Mouse (Mus musculus) heart, postnatal 0 days (tissue): ENCODE measurements around the gene Pdk1. TPM values are rescaled to one million over a fixed set of nuclear protein-coding genes. Genes with fewer than 3 reads are reported as not detected.
A peak's percentile ranks its signal among the peaks of the same experiment; 100 is the strongest.

ENCODE experiments used
- ATAC-seq: fragments of 200-750 bp; cut with Nextera tagmentation; 2 replicates; pipeline ENCODE4 v1.8.0; 2017; ENCODE audit warnings: low read depth, moderate number of reproducible peaks, moderate library complexity; ENCODE audit not compliant: insufficient read depth
- DNase-seq: peaks from one replicate; pipeline ENCODE4 v3.0.0-alpha.2; 2016; ENCODE audit warnings: low spot score
- H3K27ac ChIP-seq: fragments of 300-500 bp; sonication (generic); 2 replicates; pipeline ENCODE4 v1.5.1; 2014; ENCODE audit warnings: low read depth, mild to moderate bottlenecking
- H3K27me3 ChIP-seq: fragments of 300-500 bp; sonication (generic); 2 replicates; pipeline ENCODE4 v1.6.1; 2014; ENCODE audit warnings: low read length, mixed read lengths; ENCODE audit not compliant: control insufficient read depth, insufficient read depth
- H3K36me3 ChIP-seq: fragments of 300-500 bp; sonication (generic); replicated peaks from 2 replicates; pipeline ENCODE4 v1.6.1; 2014; ENCODE audit warnings: low read length, mixed read lengths; ENCODE audit not compliant: control insufficient read depth, insufficient read depth
- H3K4me1 ChIP-seq: fragments of 300-500 bp; sonication (generic); 2 replicates; pipeline ENCODE4 v1.6.1; 2014; ENCODE audit warnings: antibody characterized with exemption; ENCODE audit not compliant: control insufficient read depth, insufficient read depth
- H3K4me2 ChIP-seq: fragments of 300-500 bp; sonication (generic); 2 replicates; pipeline ENCODE4 v1.6.1; 2014; ENCODE audit warnings: low read depth, mild to moderate bottlenecking, low read length, moderate library complexity
- H3K4me3 ChIP-seq: fragments of 300-500 bp; sonication (generic); 2 replicates; pipeline ENCODE4 v1.5.1; 2014; ENCODE audit warnings: low read depth, low read length
- H3K9ac ChIP-seq: fragments of 300-500 bp; sonication (generic); replicated peaks from 2 replicates; pipeline ENCODE4 v1.6.1; 2014; ENCODE audit warnings: low read depth, low read length, mixed read lengths
- H3K9me3 ChIP-seq: fragments of 300-500 bp; sonication (generic); replicated peaks from 2 replicates; pipeline ENCODE4 v1.6.1; 2016; ENCODE audit warnings: low read length; ENCODE audit not compliant: control insufficient read depth
- CTCF ChIP-seq: IDR thresholded peaks from 2 replicates; pipeline ENCODE4 v1.5.1; 2016; ENCODE audit warnings: antibody characterized with exemption, control low read depth, low read depth
- EP300 ChIP-seq: IDR thresholded peaks from 2 replicates; pipeline ENCODE4 v1.6.1; 2016; ENCODE audit warnings: antibody characterized with exemption, low read depth
- WGBS: fragments of 180-500 bp; shearing (Covaris S2); extraction: QIAGEN DNeasy Blood & Tissue Kit; methylation state at CpG from one replicate; pipeline ENCODE4 v1.1.7; 2014; 5-methylcytosine and 5-hydroxymethylcytosine counted together
- polyA plus RNA-seq: library from polyadenylated mRNA; unstranded; fragments of >200 nt; fragmentation: Nextera tagmentation; extraction: Ambion mirVana; gene quantifications from 2 replicates; pipeline ENCODE4 v1.2.1, GENCODE M21; 2015
- total RNA-seq: library from RNA; depleted of rRNA; stranded (reverse); fragments of >200 nt; gene quantifications from 2 replicates; pipeline ENCODE4 v1.2.3, GENCODE M21; 2014; ENCODE audit warnings: low replicate concordance

The Pdk1 gene
- total and polyA plus RNA-seq, 2 experiments from 2014 or later: 65.0 to 181 TPM

- Histone ChIP-seq H3K9ac (no peak overlapping the region), H3K4me2 (no peak overlapping the region), H3K36me3 (peaks cover 82% of the 10 kb centered on the region), H3K27me3 (no peaks in the 10 kb centered on the region), H3K4me1 (no peaks in the 10 kb centered on the region; the same call in 1 of the 2 replicates), H3K27ac (peak overlapping the region; percentile 11; the same call in 1 of the 2 replicates), H3K4me3 (no peak overlapping the region), H3K9me3 (no peaks in the 10 kb centered on the region)
- TF ChIP-seq CTCF (no peak), EP300 (no peak)
- WGBS: 57% methylated on average over 7 of the region's 7 CpGs
- ATAC-seq: no peak; the same call in 1 of the 2 replicates
- no peak for DNase-seq
Measured at GRCm38 (mm10) chr2:71892741-71893349, 19.8 kb downstream of the Pdk1 start.

- Histone ChIP-seq H3K36me3 (peaks cover 64% of the 10 kb centered on the region), H3K9ac (no peak overlapping the region), H3K4me3 (no peak overlapping the region), H3K27ac (no peak overlapping the region), H3K4me2 (no peak overlapping the region), H3K27me3 (no peaks in the 10 kb centered on the region), H3K9me3 (no peaks in the 10 kb centered on the region), H3K4me1 (no peaks in the 10 kb centered on the region; the same call in 1 of the 2 replicates)
- no peak for TF ChIP-seq CTCF
- TF ChIP-seq EP300: no peak
- no peak for ATAC-seq
- DNase-seq: no peak
- 90% methylated on average over 13 of the region's 13 CpGs for WGBS
Measured at GRCm38 (mm10) chr2:71895596-71896286, 22.7 kb downstream of the Pdk1 start.

GRCm38 (mm10) chr2:71897420-71897819, 24.4 kb downstream of the Pdk1 start:
- H3K36me3 ChIP-seq: peaks cover 59% of the 10 kb centered on the region
- H3K9ac ChIP-seq: no peak overlapping the region
- no peaks in the 10 kb centered on the region; the same call in 1 of the 2 replicates for H3K4me1 ChIP-seq
- TF ChIP-seq CTCF: no peak
- no peak for TF ChIP-seq EP300
- H3K9me3 ChIP-seq: no peaks in the 10 kb centered on the region
- H3K27ac ChIP-seq: no peak overlapping the region
- WGBS: 89% methylated on average over 12 of the region's 12 CpGs
- DNase-seq (no peak), ATAC-seq (no peak)
- H3K4me2 ChIP-seq: no peak overlapping the region
- H3K4me3 ChIP-seq: no peak overlapping the region
- no peaks in the 10 kb centered on the region for H3K27me3 ChIP-seq

GRCm38 (mm10) chr2:71898335-71898856, 25.4 kb downstream of the Pdk1 start:
- Histone ChIP-seq H3K9ac (no peak overlapping the region), H3K4me1 (no peaks in the 10 kb centered on the region), H3K4me3 (no peak overlapping the region), H3K36me3 (peaks cover 51% of the 10 kb centered on the region), H3K27ac (no peak overlapping the region), H3K27me3 (no peaks in the 10 kb centered on the region), H3K9me3 (no peaks in the 10 kb centered on the region), H3K4me2 (no peak overlapping the region)
- DNase-seq (peak; percentile 50), ATAC-seq (no peak)
- 46% methylated on average over 8 of the region's 8 CpGs for WGBS
- TF ChIP-seq CTCF (peak; percentile 75), EP300 (no peak)

- no peak overlapping the region for H3K4me2 ChIP-seq
- TF ChIP-seq EP300: no peak
- no peak for TF ChIP-seq CTCF
Measured at GRCm38 (mm10) chr2:71899886-71900285, 26.9 kb downstream of the Pdk1 start.

More at GRCm38 (mm10) chr2:71899886-71900285, 26.9 kb downstream of the Pdk1 start:
- WGBS: 43% methylated on average over 15 of the region's 15 CpGs
- Histone ChIP-seq H3K27me3 (no peaks in the 10 kb centered on the region), H3K4me3 (no peak overlapping the region), H3K4me1 (no peaks in the 10 kb centered on the region), H3K36me3 (peaks cover 40% of the 10 kb centered on the region), H3K27ac (no peak overlapping the region), H3K9ac (no peak overlapping the region), H3K9me3 (no peaks in the 10 kb centered on the region)
- ATAC-seq (peak; percentile 67), DNase-seq (no peak)
